Mouse (Mus musculus) NIH3T3 (cell line): ENCODE measurements at regions not wholly inside any gene's neighbourhood (a gene's known extent, or its start where the extent isn't known, plus 50 kb on each side); places are given as distances from the start of the nearest gene placed in this dataset.
A peak's percentile ranks its signal among the peaks of the same experiment; 100 is the strongest.

Source experiments
- DNase-seq: peaks from one replicate; pipeline ENCODE4 v3.0.0-alpha.2; 2012; ENCODE audit warnings: low read depth

- peak; percentile 84 for DNase-seq
These were observed 77.9 kb upstream of the Grem2 start for GRCm38 (mm10) chr1:174999265-175000200.

- no peak for DNase-seq
These were observed 70.9 kb upstream of the Grem2 start for GRCm38 (mm10) chr1:174992520-174992919.

- no peak for DNase-seq
These were observed 67.0 kb upstream of the Grem2 start for GRCm38 (mm10) chr1:174988590-174988989.

GRCm38 (mm10) chr1:174971895-174972294 lies 50.3 kb upstream of the Grem2 start:
- peak; percentile 54 for DNase-seq
